Mouse (Mus musculus): ENCODE data around the gene Rapgef1. TPM values are rescaled to one million over a fixed set of nuclear protein-coding genes. Genes with fewer than 3 reads are reported as not detected.
"Not testable (repeated sequence)": the region's sequence is repeated elsewhere in the genome, so short reads cannot be mapped to it uniquely, and the experiment has no call there.

The Rapgef1 gene
- polyA plus RNA-seq, 1 experiment from 2014 or later: 12.7 TPM

DNA sequence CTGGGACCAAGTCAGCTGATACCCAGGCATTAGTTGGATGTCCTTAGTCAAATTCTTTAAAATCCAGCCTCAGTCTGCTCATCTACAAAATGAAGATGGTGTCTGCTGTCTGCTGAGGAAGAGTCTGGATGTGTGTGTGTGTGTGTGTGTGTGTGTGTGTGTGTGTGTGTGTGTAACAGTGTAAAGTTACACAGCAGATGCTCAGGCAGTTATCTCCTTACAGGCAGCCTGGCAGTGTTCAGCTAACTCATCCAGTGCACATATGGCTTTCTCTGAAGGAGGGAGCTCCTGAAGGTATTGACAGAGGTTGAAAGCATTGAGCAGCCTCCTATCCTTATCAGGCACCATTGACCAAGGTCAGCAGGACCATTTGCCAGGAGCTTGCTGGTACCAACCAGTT, 81.4 kb downstream of the Rapgef1 start:
- Histone ChIP-seq H3K4me3 (replicated peaks) (no peak overlapping the region), H3K27me3 (replicated peaks) (no peaks in the 10 kb centered on the region), H3K36me3 (peaks cover 38% of the 10 kb centered on the region), H3K9ac (no peak overlapping the region), H3K4me1 (no peaks in the 10 kb centered on the region), H3K27ac (peak overlapping the region; percentile 37; the same call in 1 of the 2 replicates), H3K9me3 (no peaks in the 10 kb centered on the region), H3K4me2 (no peak overlapping the region)
- no peak for ATAC-seq (ENCODE audit: insufficient read depth, low FRiP score, low read depth)

GRCm38 (mm10) chr2:29701393-29701792, 81.9 kb downstream of the Rapgef1 start:
- Histone ChIP-seq H3K4me3 (replicated peaks) (no peak overlapping the region), H3K4me2 (no peak overlapping the region), H3K27ac (peak overlapping the region; percentile 37; the same call in 1 of the 2 replicates), H3K9ac (no peak overlapping the region), H3K36me3 (peaks cover 38% of the 10 kb centered on the region), H3K4me1 (no peaks in the 10 kb centered on the region), H3K27me3 (replicated peaks) (no peaks in the 10 kb centered on the region), H3K9me3 (no peaks in the 10 kb centered on the region)
- peak; percentile 15; the same call in 1 of the 2 replicates for ATAC-seq (ENCODE audit: insufficient read depth, low FRiP score, low read depth)
- 81% methylated on average over 6 of the region's 6 CpGs for WGBS

GRCm38 (mm10) chr2:29702189-29702588, 82.7 kb downstream of the Rapgef1 start:
- no peak overlapping the region for H3K4me2 ChIP-seq
- no peak for ATAC-seq (ENCODE audit: insufficient read depth, low FRiP score, low read depth)
- 87% methylated on average over 8 of the region's 8 CpGs for WGBS
- no peaks in the 10 kb centered on the region for H3K9me3 ChIP-seq
- H3K27ac ChIP-seq: no peak overlapping the region
- H3K36me3 ChIP-seq: peaks cover 41% of the 10 kb centered on the region
- no peaks in the 10 kb centered on the region for H3K4me1 ChIP-seq
- no peak overlapping the region for H3K9ac ChIP-seq
- H3K27me3 ChIP-seq (replicated peaks): no peaks in the 10 kb centered on the region
- no peak overlapping the region for H3K4me3 ChIP-seq (replicated peaks)

GRCm38 (mm10) chr2:29703104-29704081, 83.9 kb downstream of the Rapgef1 start:
- no peaks in the 10 kb centered on the region for H3K27me3 ChIP-seq (replicated peaks)
- ATAC-seq (ENCODE audit: insufficient read depth, low FRiP score, low read depth): no peak
- H3K9me3 ChIP-seq: no peaks in the 10 kb centered on the region
- peaks cover 49% of the 10 kb centered on the region for H3K36me3 ChIP-seq
- WGBS: 90% methylated on average over 9 of the region's 9 CpGs
- H3K9ac ChIP-seq: no peak overlapping the region
- H3K27ac ChIP-seq: no peak overlapping the region
- H3K4me2 ChIP-seq: no peak overlapping the region
- no peak overlapping the region for H3K4me3 ChIP-seq (replicated peaks)
- H3K4me1 ChIP-seq: no peaks in the 10 kb centered on the region

DNA sequence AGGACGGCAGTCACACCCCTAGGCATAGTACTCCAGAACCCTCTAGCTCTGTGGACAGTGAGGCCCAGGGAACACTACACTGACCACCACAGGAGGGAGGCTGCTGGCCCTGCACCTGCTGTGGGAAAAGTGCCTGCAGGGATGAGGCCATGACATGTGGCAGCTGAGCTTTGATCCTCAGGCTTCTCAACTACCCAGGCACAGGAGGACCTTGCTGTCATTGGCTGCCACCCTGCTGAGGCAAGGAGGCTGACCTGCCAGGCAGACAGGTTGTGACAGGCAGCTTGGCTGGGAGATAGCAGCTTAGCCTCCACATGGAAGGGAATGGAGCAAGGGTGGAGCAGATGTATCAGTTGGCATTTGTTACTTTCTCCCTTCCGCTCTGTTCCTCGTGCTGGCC, 86.0 kb downstream of the Rapgef1 start:
- Histone ChIP-seq H3K36me3 (peaks cover 47% of the 10 kb centered on the region), H3K27ac (no peak overlapping the region), H3K4me1 (no peaks in the 10 kb centered on the region), H3K4me3 (replicated peaks) (no peak overlapping the region), H3K4me2 (no peak overlapping the region), H3K27me3 (replicated peaks) (no peaks in the 10 kb centered on the region), H3K9me3 (no peaks in the 10 kb centered on the region), H3K9ac (no peak overlapping the region)
- 0 out of 2 replicates have a peak, but pooled peaks have one; percentile 23 for ATAC-seq (ENCODE audit: insufficient read depth, low FRiP score, low read depth)
- 86% methylated on average over 3 of the region's 3 CpGs for WGBS

DNA sequence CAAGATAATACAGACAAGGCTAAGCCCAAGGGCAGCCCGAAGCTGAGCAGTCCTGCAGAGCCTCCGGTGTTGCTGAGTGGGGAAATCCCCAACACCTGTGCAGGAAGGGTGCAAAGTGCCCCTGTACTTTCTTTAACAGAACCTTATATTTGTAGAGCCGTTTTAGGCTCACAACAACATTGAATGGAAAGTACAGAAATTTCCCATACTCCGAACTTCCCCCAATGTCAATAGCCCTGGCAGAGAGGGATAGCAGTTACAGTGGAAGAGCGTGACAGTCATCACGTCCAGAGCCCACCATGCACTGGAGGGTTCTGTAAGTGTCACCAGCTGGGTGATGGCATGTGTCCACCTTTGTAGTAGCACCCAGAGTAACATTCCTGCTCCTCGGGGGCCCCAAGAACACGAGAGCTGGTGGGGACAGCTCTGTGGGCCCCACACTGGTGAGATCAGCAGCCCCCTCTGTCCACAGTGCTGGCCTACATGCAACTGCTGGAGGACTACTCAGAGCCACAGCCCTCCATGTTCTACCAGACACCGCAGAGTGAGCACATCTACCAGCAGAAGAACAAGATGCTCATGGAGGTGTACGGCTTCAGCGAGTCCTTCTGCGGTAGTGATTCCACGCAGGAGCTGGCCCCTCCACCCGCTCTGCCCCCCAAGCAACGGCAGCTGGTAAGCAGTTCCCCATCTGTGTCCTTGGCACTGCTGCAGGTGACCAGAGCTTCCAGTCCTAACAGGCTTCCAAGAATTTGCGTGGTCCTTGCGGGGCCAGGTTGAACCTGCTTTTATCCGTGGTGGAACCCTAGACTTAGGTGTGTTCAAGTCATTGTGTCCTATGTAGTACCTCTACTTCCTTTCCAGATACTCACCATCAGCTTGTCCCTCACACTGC, 87.5 kb downstream of the Rapgef1 start:
- peaks cover 39% of the 10 kb centered on the region for H3K36me3 ChIP-seq
- 92% methylated on average over 18 of the region's 18 CpGs for WGBS
- no peak overlapping the region for H3K4me3 ChIP-seq (replicated peaks)
- ATAC-seq (ENCODE audit: insufficient read depth, low FRiP score, low read depth): no peak
- H3K9me3 ChIP-seq: no peaks in the 10 kb centered on the region
- no peaks in the 10 kb centered on the region for H3K4me1 ChIP-seq
- no peak overlapping the region for H3K27ac ChIP-seq
- H3K4me2 ChIP-seq: no peak overlapping the region
- no peak overlapping the region for H3K9ac ChIP-seq
- H3K27me3 ChIP-seq (replicated peaks): no peaks in the 10 kb centered on the region

- no peaks in the 10 kb centered on the region for H3K9me3 ChIP-seq
- H3K4me1 ChIP-seq: no peaks in the 10 kb centered on the region
- H3K4me2 ChIP-seq: no peak overlapping the region
- 88% methylated on average over 4 of the region's 4 CpGs for WGBS
- H3K4me3 ChIP-seq (replicated peaks): no peak overlapping the region
- H3K27ac ChIP-seq: no peak overlapping the region
- no peak overlapping the region for H3K9ac ChIP-seq
- no peaks in the 10 kb centered on the region for H3K27me3 ChIP-seq (replicated peaks)
- ATAC-seq (ENCODE audit: insufficient read depth, low FRiP score, low read depth): no peak
- H3K36me3 ChIP-seq: peaks cover 32% of the 10 kb centered on the region
Observed at GRCm38 (mm10) chr2:29707731-29708130, 88.2 kb downstream of the Rapgef1 start.

- not testable (repeated sequence) for H3K27ac ChIP-seq; ATAC-seq (ENCODE audit: insufficient read depth, low FRiP score, low read depth); H3K9me3 ChIP-seq; H3K9ac ChIP-seq; H3K4me1 ChIP-seq; H3K4me3 ChIP-seq (replicated peaks); H3K27me3 ChIP-seq (replicated peaks); H3K4me2 ChIP-seq
- H3K36me3 ChIP-seq: peaks cover 27% of the 10 kb centered on the region
- WGBS: 94% methylated on average over 4 of the region's 4 CpGs
Observed at GRCm38 (mm10) chr2:29708209-29708608, 88.7 kb downstream of the Rapgef1 start.

GRCm38 (mm10) chr2:29711038-29711437, 91.5 kb downstream of the Rapgef1 start:
- no peak overlapping the region for H3K4me3 ChIP-seq (replicated peaks)
- H3K27ac ChIP-seq: no peak overlapping the region
- 65% methylated on average over 3 of the region's 3 CpGs for WGBS
- H3K9me3 ChIP-seq: no peaks in the 10 kb centered on the region
- peaks cover 5% of the 10 kb centered on the region for H3K4me1 ChIP-seq
- H3K36me3 ChIP-seq: peaks cover 21% of the 10 kb centered on the region
- no peaks in the 10 kb centered on the region for H3K27me3 ChIP-seq (replicated peaks)
- ATAC-seq (ENCODE audit: insufficient read depth, low FRiP score, low read depth): no peak
- H3K9ac ChIP-seq: no peak overlapping the region
- no peak overlapping the region for H3K4me2 ChIP-seq

GRCm38 (mm10) chr2:29711877-29712276, 92.4 kb downstream of the Rapgef1 start:
- H3K27ac ChIP-seq: no peak overlapping the region

GRCm38 (mm10) chr2:29713501-29713900, 94.0 kb downstream of the Rapgef1 start:
- H3K4me2 ChIP-seq: no peak overlapping the region
- peaks cover 9% of the 10 kb centered on the region for H3K36me3 ChIP-seq
- no peak for ATAC-seq (ENCODE audit: insufficient read depth, low FRiP score, low read depth)
- H3K4me3 ChIP-seq (replicated peaks): no peak overlapping the region
- H3K27me3 ChIP-seq (replicated peaks): no peaks in the 10 kb centered on the region
- H3K27ac ChIP-seq: no peak overlapping the region
- no peaks in the 10 kb centered on the region for H3K9me3 ChIP-seq
- H3K4me1 ChIP-seq: peaks cover 15% of the 10 kb centered on the region
- 75% methylated on average over 2 of the region's 2 CpGs for WGBS
- no peak overlapping the region for H3K9ac ChIP-seq

More at GRCm38 (mm10) chr2:29711877-29712276, 92.4 kb downstream of the Rapgef1 start:
- Histone ChIP-seq H3K4me3 (replicated peaks) (no peak overlapping the region), H3K9me3 (no peaks in the 10 kb centered on the region), H3K4me2 (no peak overlapping the region), H3K4me1 (peaks cover 11% of the 10 kb centered on the region), H3K9ac (no peak overlapping the region), H3K36me3 (peaks cover 21% of the 10 kb centered on the region), H3K27me3 (replicated peaks) (no peaks in the 10 kb centered on the region)
- 71% methylated on average over 5 of the region's 5 CpGs for WGBS
- no peak for ATAC-seq (ENCODE audit: insufficient read depth, low FRiP score, low read depth)

DNA sequence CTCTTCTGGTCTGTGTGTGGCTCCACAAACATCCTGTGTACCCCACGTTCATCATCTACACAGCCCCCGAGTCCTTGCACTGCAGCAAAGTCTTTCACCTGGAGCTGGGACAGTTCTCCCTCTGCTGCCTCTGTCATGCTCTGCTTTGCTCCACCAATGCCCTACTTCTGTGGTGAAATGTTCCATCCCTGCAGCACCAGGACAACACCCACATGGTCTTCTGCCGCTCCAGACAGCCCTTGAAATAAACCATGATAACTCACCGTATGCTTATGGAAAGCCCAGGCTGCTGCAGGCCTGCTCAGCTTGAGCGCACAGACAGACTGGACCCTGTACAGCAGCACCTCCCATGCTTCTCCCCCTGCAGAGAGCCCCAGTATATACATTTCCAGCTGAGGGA, 94.6 kb downstream of the Rapgef1 start:
- H3K4me3 ChIP-seq (replicated peaks): no peak overlapping the region
- H3K4me1 ChIP-seq: peaks cover 15% of the 10 kb centered on the region
- no peak overlapping the region for H3K9ac ChIP-seq
- no peaks in the 10 kb centered on the region for H3K9me3 ChIP-seq
- no peak overlapping the region for H3K4me2 ChIP-seq
- H3K36me3 ChIP-seq: peaks cover 7% of the 10 kb centered on the region
- H3K27ac ChIP-seq: no peak overlapping the region
- no peak for ATAC-seq (ENCODE audit: insufficient read depth, low FRiP score, low read depth)
- 67% methylated on average over 5 of the region's 5 CpGs for WGBS
- no peaks in the 10 kb centered on the region for H3K27me3 ChIP-seq (replicated peaks)

Data from stomach, embryonic 15.5 days (tissue).